Mouse (Mus musculus): ENCODE data around the gene Best1.

GRCm38 (mm10) chr19:9964205-9964916, 37.1 kb downstream of the Best1 start:
- TF ChIP-seq CTCF (IDR thresholded peaks at IDR 0.05; ENCODE audit: low read depth) (no peak), EP300 (IDR thresholded peaks at IDR 0.05; ENCODE audit: low read depth) (no peak)

Data from liver, embryonic 14.5 days (tissue).